Mouse (Mus musculus) right cerebral cortex, postnatal 14 days (tissue): ENCODE data around the gene Sec14l5.

ENCODE experiments used
- DNase-seq: peaks from one replicate; pipeline ENCODE4 v3.0.0; 2022

Gene Sec14l5

GRCm38 (mm10) chr16:5155014-5155413 lies 8.1 kb downstream of the Sec14l5 start:
- DNase-seq: no peak

GRCm38 (mm10) chr16:5156495-5156894 lies 9.6 kb downstream of the Sec14l5 start:
- DNase-seq: no peak

GRCm38 (mm10) chr16:5157113-5157512 lies 10.2 kb downstream of the Sec14l5 start:
- no peak for DNase-seq

- DNase-seq: no peak
These were observed 12.3 kb downstream of the Sec14l5 start for GRCm38 (mm10) chr16:5159248-5159647.

- DNase-seq: no peak
These were observed 17.4 kb downstream of the Sec14l5 start for GRCm38 (mm10) chr16:5164327-5164726.

GRCm38 (mm10) chr16:5168038-5168437 lies 21.1 kb downstream of the Sec14l5 start:
- no peak for DNase-seq

- no peak for DNase-seq
These were observed 21.9 kb downstream of the Sec14l5 start for GRCm38 (mm10) chr16:5168829-5169228.

GRCm38 (mm10) chr16:5172636-5173035 lies 25.7 kb downstream of the Sec14l5 start:
- DNase-seq: no peak

GRCm38 (mm10) chr16:5183310-5183975 lies 36.5 kb downstream of the Sec14l5 start:
- DNase-seq: no peak

- no peak for DNase-seq
These were observed 37.2 kb downstream of the Sec14l5 start for GRCm38 (mm10) chr16:5184101-5184500.

- no peak for DNase-seq
These were observed 38.0 kb downstream of the Sec14l5 start for GRCm38 (mm10) chr16:5184956-5185355.

GRCm38 (mm10) chr16:5185691-5186090 lies 38.8 kb downstream of the Sec14l5 start:
- no peak for DNase-seq

- no peak for DNase-seq
These were observed 39.3 kb downstream of the Sec14l5 start for GRCm38 (mm10) chr16:5186234-5186633.

- peak; percentile 52 for DNase-seq
These were observed 48.2 kb downstream of the Sec14l5 start for GRCm38 (mm10) chr16:5195080-5195479.

- DNase-seq: peak; percentile 50
These were observed 55.8 kb downstream of the Sec14l5 start for GRCm38 (mm10) chr16:5202681-5203080.

- DNase-seq: peak; percentile 22
These were observed 56.3 kb downstream of the Sec14l5 start for GRCm38 (mm10) chr16:5203200-5203599.

- peak; percentile 84 for DNase-seq
These were observed 56.9 kb downstream of the Sec14l5 start, which contains the start of gene Nagpa for GRCm38 (mm10) chr16:5203668-5204433. TSS of gene Nagpa (minus strand) at chr16:5204012.

GRCm38 (mm10) chr16:5205431-5205970 lies 58.6 kb downstream of the Sec14l5 start:
- DNase-seq: no peak

GRCm38 (mm10) chr16:5206051-5206450 lies 59.1 kb downstream of the Sec14l5 start:
- no peak for DNase-seq

- no peak for DNase-seq
These were observed 63.5 kb downstream of the Sec14l5 start for GRCm38 (mm10) chr16:5210365-5210764.

GRCm38 (mm10) chr16:5212150-5212549 lies 65.2 kb downstream of the Sec14l5 start:
- no peak for DNase-seq

GRCm38 (mm10) chr16:5214126-5214525 lies 67.2 kb downstream of the Sec14l5 start:
- DNase-seq: no peak

- DNase-seq: no peak
These were observed 69.8 kb downstream of the Sec14l5 start for GRCm38 (mm10) chr16:5216686-5217085.
